ENCODE assay signal across 11 mouse cellular contexts in the genomic region with DNA sequence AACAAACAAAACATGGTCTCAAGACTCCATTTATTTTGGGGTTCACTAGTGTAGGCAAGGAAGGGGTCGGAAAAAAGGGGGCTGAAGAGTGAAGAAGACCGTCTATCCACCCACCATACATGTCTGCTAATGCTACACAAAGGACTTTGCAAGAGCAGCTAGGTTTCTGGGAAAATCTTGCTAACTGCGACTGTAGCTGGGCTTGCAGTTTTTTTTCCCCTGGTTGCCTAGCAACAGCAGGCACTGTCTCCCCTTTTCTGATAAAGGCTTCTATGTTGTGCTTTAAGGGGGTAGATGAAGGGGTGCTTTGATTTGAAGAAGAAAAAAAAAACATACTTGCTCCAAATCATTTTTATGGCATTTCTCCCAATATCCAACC.
DNase-seq lines count a peak whose midpoint lies in the region; ATAC-seq lines count a peak whose summit lies in the region.
"Had no signal": no experiment of that assay in that cellular context is flagged by ENCODE, and none has a peak within 500 bp of the region (broad histone marks: within the 10 kb centered on the region; RNA-seq: fewer than 3 reads in every experiment).

No protein-coding gene starts in this region.

- H3K4me3 ChIP-seq in hindbrain, embryonic 10.5 days, result no peak overlapping the region
- H3K4me3 ChIP-seq: heart, adult 2 months; liver, embryonic 15.5 days had no signal

- H3K4me1 ChIP-seq in hindbrain, embryonic 10.5 days (replicated peaks), result peaks cover 21% of the 10 kb centered on the region
- H3K4me1 ChIP-seq: liver, embryonic 15.5 days had no signal

- intact Hi-C loops in left cerebral cortex, postnatal 4 days (cut with DNase I), result loop anchor here (10.0 kb wide), 1 partner anchor 146 kb away; no protein-coding TSS in a partner anchor
- intact Hi-C loops in left cerebral cortex, postnatal 14 days (cut with DNase I), result no loop called here

- no peaks in the 10 kb centered on the region for H3K9me3 ChIP-seq in hindbrain, embryonic 10.5 days
- H3K9me3 ChIP-seq: liver, embryonic 15.5 days had no signal

- ATAC-seq in erythroid progenitor cell, adult 5-6 weeks (replicated peaks; ENCODE audit: low FRiP score, poor library complexity, severe bottlenecking), result no peak
- ATAC-seq: activated CD4-positive, CD25-positive, alpha-beta regulatory T cell, adult 4 months had no signal

- DNase-seq in left cerebral cortex, adult 11 months (ENCODE audit: low spot score), result peak; percentile 46
- no peak for DNase-seq in left cerebral cortex, postnatal 4 days
- no peak for DNase-seq in hindbrain, embryonic 10.5 days (ENCODE audit: low spot score)
- peak; percentile 80 to 88 for DNase-seq in left cerebral cortex, postnatal 14 days (ENCODE audit: low spot score in 2 of 2)
- DNase-seq in right cerebral cortex, postnatal 25 days, result peak; percentile 40
- DNase-seq in gastrocnemius, postnatal 4 days (ENCODE audit: low spot score in 2 of 2), result no peak
- no peak for DNase-seq in ovary, postnatal 36 days (ENCODE audit: low spot score)
- DNase-seq: heart, adult 2 months had no signal

- no peaks in the 10 kb centered on the region for H3K27me3 ChIP-seq in hindbrain, embryonic 10.5 days (ENCODE audit: insufficient read depth, poor library complexity, severe bottlenecking)
- H3K27me3 ChIP-seq: liver, embryonic 15.5 days had no signal

- peak overlapping the region; percentile 50; the same call in 1 of the 2 replicates for H3K27ac ChIP-seq in hindbrain, embryonic 10.5 days
- H3K27ac ChIP-seq: heart, adult 2 months; liver, embryonic 15.5 days had no signal

- no peaks in the 10 kb centered on the region for H3K36me3 ChIP-seq in hindbrain, embryonic 10.5 days
- H3K36me3 ChIP-seq: liver, embryonic 15.5 days had no signal

- WGBS in hindbrain, embryonic 10.5 days, result 51% methylated on average over 3 of the region's 3 CpGs

Comparison
In these comparisons a context has a peak if more than half of its experiments do, and no peak if none do; other contexts are left out.
1. DNase-seq: peak in left cerebral cortex, adult 11 months (single experiment), left cerebral cortex, postnatal 14 days (2 of 2) and right cerebral cortex, postnatal 25 days (single experiment); none in left cerebral cortex, postnatal 4 days (single experiment), hindbrain, embryonic 10.5 days (single experiment), gastrocnemius, postnatal 4 days (0 of 2) and ovary, postnatal 36 days (single experiment).